9 mouse cellular contexts compared by ENCODE assay signal in genomic region chr5:64298331-64299036, GRCm38 (mm10).
A peak's percentile ranks its signal among the peaks of the same experiment; 100 is the strongest.
DNase-seq lines count a peak whose midpoint lies in the region; ATAC-seq and TF ChIP-seq lines count a peak whose summit lies in the region.
"Had no signal": no experiment of that assay in that cellular context is flagged by ENCODE, and none has a peak within 500 bp of the region (broad histone marks: within the 10 kb centered on the region; RNA-seq: fewer than 3 reads in every experiment).

No protein-coding gene starts in this region.

- H3K4me2 ChIP-seq in hindbrain, embryonic 15.5 days, result peak overlapping the region; percentile 42
- H3K4me2 ChIP-seq in liver, embryonic 16.5 days (ENCODE audit: low read depth, low read length), result 0 out of 2 replicates have a peak overlapping the region, but pooled peaks have one; percentile 15
- H3K4me2 ChIP-seq: limb, embryonic 13.5 days had no signal

- no peak overlapping the region for H3K9ac ChIP-seq in hindbrain, embryonic 15.5 days
- H3K9ac ChIP-seq in liver, embryonic 16.5 days (ENCODE audit: low read depth, low read length), result no peak overlapping the region
- H3K9ac ChIP-seq: limb, embryonic 13.5 days had no signal

- H3K27ac ChIP-seq in embryonic fibroblast, embryonic 13.5 days (ENCODE audit: insufficient read depth, low read length), result peak overlapping the region; percentile 46
- no peak overlapping the region for H3K27ac ChIP-seq in hindbrain, embryonic 15.5 days (replicated peaks)
- peak overlapping the region; percentile 41; the same call in 1 of the 2 replicates for H3K27ac ChIP-seq in liver, embryonic 16.5 days (ENCODE audit: low read length)
- H3K27ac ChIP-seq: limb, embryonic 13.5 days had no signal

- intact Hi-C loops in gastrocnemius, postnatal 14 days (cut with DNase I; ENCODE audit: low total_unique reads), result no loop called here
- intact Hi-C loops in gastrocnemius, postnatal 36 days (cut with DNase I), result no loop called here
- intact Hi-C loops in left cerebral cortex, postnatal 14 days (cut with DNase I), result loop anchor here (10.0 kb wide), 1 partner anchor 206 kb away; no protein-coding TSS in a partner anchor

- TF ChIP-seq POLR2A in embryonic fibroblast, embryonic 13.5 days (IDR thresholded peaks at IDR 0.05; ENCODE audit: low read depth, low read length), result no peak

- TF ChIP-seq CTCF in embryonic fibroblast, embryonic 13.5 days (IDR thresholded peaks at IDR 0.05; ENCODE audit: borderline replicate concordance, insufficient read depth, low read length), result no peak

- ATAC-seq in hindbrain, embryonic 15.5 days (ENCODE audit: low FRiP score, low read depth), result peak; percentile 64
- peak; percentile 79 for ATAC-seq in liver, embryonic 16.5 days (ENCODE audit: low read depth)

- no peak overlapping the region for H3K4me3 ChIP-seq in embryonic fibroblast, embryonic 13.5 days (ENCODE audit: insufficient read depth, low read length)
- 0 out of 2 replicates have a peak overlapping the region, but pooled peaks have one; percentile 8 for H3K4me3 ChIP-seq in hindbrain, embryonic 15.5 days
- no peak overlapping the region for H3K4me3 ChIP-seq in liver, embryonic 16.5 days (ENCODE audit: low read depth, low read length)
- H3K4me3 ChIP-seq: limb, embryonic 13.5 days had no signal

- H3K4me1 ChIP-seq in embryonic fibroblast, embryonic 13.5 days (ENCODE audit: control insufficient read depth, insufficient read depth, low read length), result peaks cover 8% of the 10 kb centered on the region
- H3K4me1 ChIP-seq in hindbrain, embryonic 15.5 days (replicated peaks), result peaks cover 6% of the 10 kb centered on the region; the same call in 1 of the 2 replicates
- H3K4me1 ChIP-seq in liver, embryonic 16.5 days (ENCODE audit: control insufficient read depth, low read depth, low read length), result peaks cover 20% of the 10 kb centered on the region

- 42% methylated on average over 20 of the region's 20 CpGs for WGBS in hindbrain, embryonic 15.5 days
- WGBS in liver, embryonic 16.5 days (ENCODE audit: insufficient replicate concordance), result 56% methylated on average over 20 of the region's 20 CpGs

- peak; percentile 49 for DNase-seq in gastrocnemius, postnatal 14 days
- DNase-seq in gastrocnemius, postnatal 36 days, result no peak
- DNase-seq in retina, postnatal 1 day, result peak; percentile 57
- DNase-seq in right cerebral cortex, postnatal 4 days, result no peak
- DNase-seq in left cerebral cortex, postnatal 14 days (ENCODE audit: low spot score in 2 of 2), result no peak

- H3K36me3 ChIP-seq in hindbrain, embryonic 15.5 days, result no peaks in the 10 kb centered on the region
- H3K36me3 ChIP-seq in liver, embryonic 16.5 days (ENCODE audit: control insufficient read depth, insufficient read depth), result no peaks in the 10 kb centered on the region

- no peaks in the 10 kb centered on the region for H3K27me3 ChIP-seq in hindbrain, embryonic 15.5 days
- H3K27me3 ChIP-seq in liver, embryonic 16.5 days (ENCODE audit: control insufficient read depth, insufficient read depth, low read depth, low read length), result no peaks in the 10 kb centered on the region
- H3K27me3 ChIP-seq: limb, embryonic 13.5 days had no signal

- H3K9me3 ChIP-seq in hindbrain, embryonic 15.5 days, result no peaks in the 10 kb centered on the region
- H3K9me3 ChIP-seq in liver, embryonic 16.5 days (replicated peaks; ENCODE audit: control insufficient read depth, low read length), result no peaks in the 10 kb centered on the region
- H3K9me3 ChIP-seq: limb, embryonic 13.5 days had no signal

Comparison
In these comparisons a context has a peak if more than half of its experiments do, and no peak if none do; other contexts are left out.
1. DNase-seq: peak in gastrocnemius, postnatal 14 days (single experiment) and retina, postnatal 1 day (single experiment); none in gastrocnemius, postnatal 36 days (0 of 2), right cerebral cortex, postnatal 4 days (single experiment) and left cerebral cortex, postnatal 14 days (0 of 2).